Mouse (Mus musculus): ENCODE measurements around the gene 1700001O22Rik.
A peak's percentile ranks its signal among the peaks of the same experiment; 100 is the strongest.

The 1700001O22Rik gene

DNA sequence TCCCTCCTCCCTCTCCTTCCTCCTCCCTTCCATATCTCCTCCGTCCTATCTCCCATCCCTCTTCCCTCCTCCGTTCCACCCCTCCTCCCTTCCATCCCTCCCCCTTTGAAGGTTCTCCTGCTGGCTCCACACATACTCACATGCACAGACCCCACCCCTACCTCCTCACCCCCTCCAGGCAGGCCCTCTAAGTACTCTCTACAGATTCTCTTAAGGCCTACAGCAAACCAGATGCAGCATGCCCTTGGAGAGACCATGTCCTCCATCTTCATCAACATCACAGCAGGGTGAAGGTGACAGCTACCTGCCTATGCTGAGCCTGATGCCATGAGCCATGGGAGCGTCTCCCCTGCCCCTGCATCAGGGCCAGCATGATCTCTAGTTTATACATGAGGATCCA, 26.2 kb downstream of the 1700001O22Rik start:
- no peak for DNase-seq

GRCm38 (mm10) chr2:30775955-30776354, 27.5 kb downstream of the 1700001O22Rik start:
- no peak for DNase-seq

DNA sequence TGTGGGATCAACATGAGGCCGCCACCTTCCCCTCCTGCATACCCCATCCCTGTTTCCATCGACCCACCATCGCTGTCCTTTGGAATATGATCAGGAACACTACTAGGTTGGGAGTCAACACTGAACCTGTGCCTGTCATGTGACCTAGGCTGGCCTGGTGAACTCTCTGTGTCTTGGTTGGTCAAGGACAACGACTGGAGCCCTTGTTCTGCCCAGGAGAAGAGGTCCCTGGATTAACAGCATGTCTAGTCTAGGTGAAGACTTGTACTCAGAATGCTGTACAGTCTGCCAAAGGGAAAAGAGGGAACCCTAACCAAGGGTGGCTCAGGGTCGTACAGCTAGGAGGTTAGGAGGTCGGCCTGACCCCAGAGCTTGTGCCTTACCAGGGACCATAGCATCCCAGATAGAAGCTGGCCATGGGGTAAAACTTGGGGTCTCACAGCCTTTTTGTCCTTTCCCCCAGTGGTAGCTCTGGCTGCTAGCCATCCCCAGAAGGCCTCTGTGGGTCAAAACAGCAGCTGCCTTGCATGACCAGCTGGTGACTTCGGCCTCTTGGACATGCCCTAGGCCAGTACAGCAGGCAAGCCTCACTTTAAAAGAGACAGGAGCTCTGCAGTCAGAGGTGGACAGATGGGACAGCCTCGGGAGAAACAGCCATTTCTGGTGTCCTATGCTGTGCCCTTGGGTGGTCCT, 30.0 kb downstream of the 1700001O22Rik start:
- DNase-seq, result peak; percentile 49 to 72

GRCm38 (mm10) chr2:30772581-30773312, 30.7 kb downstream of the 1700001O22Rik start:
- DNase-seq, result peak; percentile 55 to 73

DNA sequence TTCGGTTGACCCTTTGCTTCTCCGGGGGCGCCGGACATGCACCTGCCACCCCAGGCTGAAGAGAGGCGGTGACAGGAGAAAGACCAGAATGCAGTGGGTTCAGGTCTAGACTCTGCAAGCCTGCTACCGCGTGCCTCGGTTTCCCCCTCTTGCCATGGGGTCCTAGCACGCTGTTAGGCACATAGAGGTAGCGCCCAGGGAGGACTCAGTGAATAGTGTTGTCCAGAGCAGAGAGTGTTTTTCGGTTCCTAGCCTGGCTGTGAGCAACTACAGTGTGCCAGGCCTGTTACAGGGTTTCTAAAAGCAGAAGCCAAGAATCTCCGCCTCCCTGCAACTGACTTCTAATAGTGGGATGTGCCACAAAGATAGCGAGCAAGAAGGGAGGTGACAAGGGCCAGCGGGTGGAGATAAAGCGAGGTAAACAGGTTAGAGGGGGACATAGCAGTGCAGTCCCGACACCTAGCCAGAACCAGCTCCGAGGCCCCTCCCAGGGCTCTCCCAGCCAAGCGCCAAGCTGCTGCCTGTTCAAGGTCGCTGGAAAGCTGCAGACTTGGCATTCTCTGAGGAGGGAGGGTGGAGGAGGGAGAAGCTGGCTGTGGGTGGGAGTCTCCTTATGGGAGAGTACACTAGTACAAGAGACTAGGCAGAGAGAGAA, 31.5 kb downstream of the 1700001O22Rik start:
- peak; percentile 87 to 95 for DNase-seq

GRCm38 (mm10) chr2:30771368-30771805, 32.1 kb downstream of the 1700001O22Rik start:
- DNase-seq, result no peak

GRCm38 (mm10) chr2:30769187-30769586, 34.3 kb downstream of the 1700001O22Rik start:
- peak in 1 of 2 experiments; percentile 50 for DNase-seq

DNA sequence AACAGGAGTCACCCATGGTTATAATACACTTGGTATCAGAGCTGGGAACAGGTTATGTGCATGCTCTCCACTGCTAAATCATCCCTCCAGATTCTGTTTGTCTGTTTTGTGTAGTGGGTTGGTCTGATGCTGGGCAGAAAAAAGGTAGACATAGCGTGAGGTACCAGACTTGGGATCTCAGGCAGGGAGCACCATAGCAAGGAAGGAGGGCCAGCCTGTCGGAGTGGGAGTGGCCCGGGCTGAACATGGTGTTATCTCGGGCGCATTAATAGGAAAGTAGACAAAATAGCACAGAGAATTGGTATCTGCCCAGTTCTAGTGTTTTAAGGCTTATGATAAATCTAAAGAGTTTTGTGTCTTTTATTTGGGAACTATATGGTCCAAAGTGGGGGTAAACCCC, 34.9 kb downstream of the 1700001O22Rik start:
- no peak for DNase-seq

DNA sequence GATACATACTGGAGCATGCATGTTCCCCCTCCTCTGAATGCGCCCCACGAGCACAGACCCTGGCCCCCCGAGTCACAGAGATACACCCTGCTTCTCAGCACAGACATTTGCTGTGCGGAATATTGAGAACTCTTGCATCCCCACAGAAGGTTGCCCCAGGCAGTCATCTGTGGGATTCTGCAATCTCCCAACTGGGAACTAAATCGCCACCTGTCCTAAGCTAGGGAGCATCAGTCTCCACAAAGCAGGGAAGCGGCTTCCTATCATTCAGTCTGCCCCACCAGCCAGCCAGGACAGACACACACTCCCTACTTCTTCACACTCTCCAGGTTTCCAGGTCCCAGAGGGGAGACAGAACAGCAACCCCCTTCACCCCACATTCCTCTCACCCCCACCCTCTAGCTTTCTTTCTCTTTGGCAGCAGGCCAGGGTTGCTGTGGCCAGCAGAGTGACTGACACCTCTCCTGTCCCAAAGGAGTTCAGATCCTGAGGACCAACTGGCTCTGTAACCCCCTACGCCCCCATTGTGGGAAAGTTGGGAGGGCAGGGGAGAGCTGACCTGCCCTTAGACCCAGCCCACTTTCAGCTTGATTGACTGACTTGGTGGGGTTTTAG, 35.7 kb downstream of the 1700001O22Rik start:
- no peak for DNase-seq

GRCm38 (mm10) chr2:30766446-30766845, 37.0 kb downstream of the 1700001O22Rik start:
- no peak for DNase-seq

DNA sequence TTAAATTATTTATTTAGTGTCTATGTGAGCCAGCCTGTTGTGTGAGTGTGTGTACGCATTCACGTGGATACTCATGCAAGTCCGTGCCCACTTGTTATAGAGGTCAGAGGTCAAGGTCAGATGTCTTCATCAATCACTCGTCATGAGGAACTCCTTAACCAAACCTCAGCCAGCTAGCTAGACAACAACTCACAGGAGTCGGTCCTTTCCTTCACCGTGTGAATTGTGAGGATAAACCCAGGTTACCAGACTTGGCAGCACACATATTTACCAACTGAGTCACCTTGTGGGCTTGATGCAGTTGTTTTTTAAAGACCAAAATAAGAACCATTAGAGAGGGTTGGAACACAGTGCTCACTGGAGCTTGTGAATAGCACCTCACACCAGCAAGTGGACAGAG, 42.8 kb downstream of the 1700001O22Rik start:
- peak in 1 of 2 experiments; percentile 25 for DNase-seq

- peak; percentile 79 to 90 for DNase-seq
Measured at GRCm38 (mm10) chr2:30759858-30760547, 43.5 kb downstream of the 1700001O22Rik start.

- DNase-seq, result peak; percentile 41 to 66
Measured at GRCm38 (mm10) chr2:30759442-30759841, 44.0 kb downstream of the 1700001O22Rik start.

- DNase-seq, result no peak
Measured at GRCm38 (mm10) chr2:30759088-30759374, 44.4 kb downstream of the 1700001O22Rik start.

GRCm38 (mm10) chr2:30758341-30759087, 44.9 kb downstream of the 1700001O22Rik start:
- peak; percentile 96 to 97 for DNase-seq

DNA sequence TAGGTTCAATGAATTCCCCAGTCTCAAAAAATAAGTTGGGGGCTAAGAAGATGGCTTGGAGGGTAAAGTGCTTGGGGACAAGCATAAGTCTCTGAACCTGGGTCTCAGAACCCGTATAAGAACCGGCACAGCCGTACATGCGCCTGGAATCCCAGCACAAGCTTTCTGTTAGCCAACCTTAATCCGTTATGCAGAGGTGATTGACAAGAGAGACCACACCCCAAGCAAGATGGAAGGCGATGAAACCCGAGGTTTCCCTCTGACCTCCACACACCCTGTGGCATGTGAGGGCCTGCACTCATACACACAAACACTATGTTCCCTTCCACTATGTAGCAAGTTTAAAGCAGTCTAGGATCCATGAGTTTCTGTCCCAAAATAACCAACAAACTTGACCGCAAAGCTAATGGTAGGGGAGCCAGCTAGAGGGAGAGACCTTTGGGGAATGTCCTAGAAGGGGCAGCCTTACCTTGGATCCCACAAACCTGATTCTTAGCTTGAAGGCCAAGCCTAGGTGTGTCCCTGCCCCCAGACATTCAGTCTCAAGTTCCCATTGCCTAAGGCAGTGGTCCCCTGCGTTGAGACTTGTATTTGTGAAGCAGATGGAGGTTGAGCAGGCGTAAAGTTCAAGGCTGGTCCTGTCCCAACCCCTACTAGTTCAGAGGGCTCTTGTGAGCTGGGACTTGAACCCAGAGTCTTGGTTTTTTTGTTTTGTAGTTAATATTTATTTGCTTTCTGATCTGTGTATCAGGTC, 46.3 kb downstream of the 1700001O22Rik start:
- no peak for DNase-seq

- no peak for DNase-seq
Measured at GRCm38 (mm10) chr2:30755985-30756765, 47.3 kb downstream of the 1700001O22Rik start.

GRCm38 (mm10) chr2:30754831-30755230, 48.6 kb downstream of the 1700001O22Rik start:
- DNase-seq, result no peak

- DNase-seq, result peak; percentile 61 to 91
Measured at GRCm38 (mm10) chr2:30753219-30753618, 50.2 kb downstream of the 1700001O22Rik start.

DNA sequence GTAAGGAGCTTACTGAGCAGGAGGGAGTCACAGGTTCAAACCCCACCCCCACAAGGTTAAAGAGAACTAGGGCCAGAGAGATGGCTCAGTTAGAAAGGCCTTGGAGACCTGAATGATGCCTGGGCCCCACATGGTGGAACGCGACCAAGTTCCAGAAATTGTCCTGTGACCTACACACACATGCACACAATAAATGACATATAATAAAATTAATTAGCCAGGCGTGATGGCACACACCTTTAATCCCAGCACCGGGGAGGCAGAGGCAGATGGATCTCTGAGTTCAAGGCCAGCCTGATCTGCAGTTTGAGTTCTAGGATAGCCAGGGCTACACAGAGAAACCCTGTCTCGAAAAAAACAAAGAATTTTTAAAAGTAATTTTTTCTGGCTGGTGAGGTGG, 51.0 kb downstream of the 1700001O22Rik start:
- DNase-seq, result no peak
